Mouse (Mus musculus) spleen, embryonic (tissue): ENCODE measurements at regions not wholly inside any gene's neighbourhood (a gene's known extent, or its start where the extent isn't known, plus 50 kb on each side); places are given as distances from the start of the nearest gene placed in this dataset.

Experiments
- CTCF ChIA-PET: fragments of 350-600 bp; sonication (Branson Sonifier 250); formaldehyde crosslinking; loops from one replicate; lab custom pipeline; 2022; lab: Charles Lee

DNA sequence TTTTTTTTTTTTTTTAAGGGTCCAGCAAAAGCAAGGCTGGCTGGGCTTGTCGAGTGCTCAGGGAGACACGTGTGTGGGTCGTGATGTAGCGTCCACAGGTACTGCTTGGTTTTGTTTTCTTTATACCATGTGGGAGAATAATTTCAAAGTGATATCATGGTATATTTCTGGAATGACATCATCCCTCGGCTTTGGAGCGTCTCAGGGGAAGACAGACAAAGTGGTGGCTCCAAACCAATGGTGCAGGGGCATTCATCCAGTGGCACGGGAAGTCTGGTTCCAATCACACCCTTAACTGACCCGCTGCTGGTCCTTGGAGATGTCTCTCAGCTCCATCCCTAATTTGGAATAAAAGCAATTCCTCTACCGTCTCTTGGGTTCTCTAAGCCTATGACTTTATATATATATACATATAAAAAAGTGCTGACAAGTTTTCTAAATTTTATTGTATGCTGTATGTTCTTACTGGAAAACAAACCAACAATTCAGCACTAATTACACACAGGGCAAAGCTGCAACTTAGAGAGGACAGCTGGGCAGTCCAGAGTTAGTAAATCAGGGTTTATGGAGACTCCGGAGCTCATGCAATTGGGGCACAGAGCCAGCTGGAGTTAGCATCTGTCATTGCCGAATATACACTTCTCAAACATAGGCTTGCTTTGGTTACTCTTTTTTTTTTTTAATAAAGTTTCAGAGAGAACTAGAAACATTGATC, 115.3 kb downstream of the Evx1 start:
- CTCF ChIA-PET, result no interaction called here

DNA sequence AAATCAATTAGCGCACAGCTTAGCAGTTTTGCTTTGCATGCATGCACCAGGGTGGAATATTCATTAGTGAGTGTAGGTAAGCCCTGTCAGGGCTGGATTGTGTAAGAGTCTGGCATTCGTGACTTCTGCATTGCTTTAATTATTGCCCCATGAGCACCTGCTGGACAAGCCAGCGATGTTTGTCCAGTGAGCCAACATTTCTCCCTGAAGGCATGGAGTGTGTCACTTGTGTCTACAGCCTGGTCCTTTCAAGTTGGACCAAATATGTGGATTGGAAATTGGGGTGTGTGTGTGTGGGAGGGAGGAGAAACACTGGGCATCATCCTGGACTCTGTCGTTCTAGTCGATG, 115.9 kb downstream of the Evx1 start:
- CTCF ChIA-PET, result no interaction called here

DNA sequence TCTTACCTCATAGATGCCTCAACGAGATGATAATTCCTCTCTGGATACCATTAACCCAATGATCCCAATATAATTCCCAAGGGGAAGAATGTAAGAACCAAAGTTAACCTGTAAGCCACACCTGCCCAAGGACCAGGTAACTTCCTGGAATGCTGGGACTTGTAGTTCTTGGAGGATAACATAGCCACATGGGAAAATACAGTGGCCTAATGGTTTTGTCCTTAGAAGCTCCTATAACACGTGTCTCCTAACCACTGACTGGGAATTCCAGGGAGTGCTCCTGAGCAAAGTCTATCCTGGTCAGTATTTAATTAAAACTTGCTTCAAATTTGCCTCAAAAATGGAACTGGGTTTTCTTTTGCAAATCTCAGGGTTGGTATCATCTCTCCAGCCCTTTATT, 119.9 kb downstream of the Evx1 start:
- CTCF ChIA-PET, result no interaction called here

DNA sequence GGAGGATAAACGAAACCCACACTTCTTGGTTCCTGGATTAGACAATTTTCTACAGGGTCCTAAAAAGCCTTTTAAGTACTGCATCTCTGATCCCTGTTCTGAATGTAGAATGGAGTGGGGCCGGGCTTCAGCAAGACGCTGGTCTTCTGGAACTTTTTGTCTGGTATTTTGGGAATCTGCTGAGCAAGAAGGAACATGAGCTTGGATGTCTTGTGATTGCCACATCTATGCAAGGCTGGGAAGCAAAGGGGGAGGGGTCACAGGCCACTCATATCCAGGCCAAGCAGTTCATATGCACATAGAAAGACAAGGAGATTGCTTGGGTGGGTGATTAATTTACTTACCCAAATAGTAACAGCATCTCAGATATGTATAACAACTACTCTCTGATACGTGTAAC, 121.5 kb downstream of the Evx1 start:
- CTCF ChIA-PET, result no interaction called here

DNA sequence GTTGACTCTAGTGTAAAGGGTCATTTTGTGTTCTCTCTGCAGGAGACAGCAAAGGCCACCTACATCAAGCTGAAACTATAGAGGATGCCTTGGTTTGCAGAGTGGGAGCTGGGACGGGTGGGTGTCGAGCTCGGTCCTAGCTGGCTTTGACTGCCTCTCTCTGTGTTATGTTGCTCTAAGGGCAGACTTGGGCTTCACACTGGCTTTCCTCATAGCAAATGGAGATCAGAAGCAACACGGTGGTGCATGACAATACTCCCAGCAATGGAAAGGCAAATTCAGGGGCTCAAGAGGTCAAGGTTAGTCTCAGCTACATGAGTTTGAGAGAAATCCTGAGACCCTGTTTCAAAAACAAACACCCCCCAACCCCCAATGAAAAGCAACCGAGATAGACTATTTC, 122.1 kb downstream of the Evx1 start:
- CTCF ChIA-PET, result no interaction called here

DNA sequence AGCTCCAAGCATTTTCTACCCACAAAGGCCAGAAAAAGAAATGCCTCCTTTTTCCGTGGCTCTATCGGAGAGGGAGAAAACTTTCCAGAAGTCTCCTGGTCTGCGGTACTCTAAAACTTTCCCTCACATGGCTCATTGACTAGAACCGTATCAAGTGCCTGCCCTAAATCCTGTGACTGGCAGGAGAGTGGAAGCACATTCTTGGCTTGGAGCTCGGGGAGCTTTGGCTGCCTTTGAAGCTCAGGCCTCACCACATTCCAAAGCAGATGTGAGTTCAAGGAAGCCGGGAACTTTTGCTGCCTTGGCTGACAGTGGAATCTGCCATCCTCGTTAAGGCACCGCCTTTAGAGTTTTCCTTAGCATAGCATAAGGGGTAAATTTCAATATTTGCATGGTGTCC, 125.1 kb downstream of the Evx1 start:
- CTCF ChIA-PET, result no interaction called here

DNA sequence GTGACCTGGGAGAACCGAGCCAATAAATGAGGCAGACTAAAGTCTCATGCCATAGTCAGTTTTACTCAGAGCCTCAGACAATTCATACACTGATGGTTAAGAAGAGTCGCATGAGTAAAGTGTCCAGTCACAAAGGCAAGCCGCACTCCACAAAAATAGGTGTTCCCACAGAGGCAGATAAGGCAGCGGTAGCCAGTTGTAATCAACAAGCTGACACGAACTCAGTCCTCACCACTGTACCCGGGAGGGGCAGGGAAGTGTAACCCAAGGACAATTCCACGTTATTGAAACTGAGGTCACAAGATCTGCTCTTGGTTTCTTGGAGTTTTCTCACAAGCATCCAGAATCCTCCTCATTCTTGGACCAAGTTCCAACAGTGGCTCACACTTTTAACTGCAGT, 125.9 kb downstream of the Evx1 start:
- CTCF ChIA-PET, result no interaction called here

DNA sequence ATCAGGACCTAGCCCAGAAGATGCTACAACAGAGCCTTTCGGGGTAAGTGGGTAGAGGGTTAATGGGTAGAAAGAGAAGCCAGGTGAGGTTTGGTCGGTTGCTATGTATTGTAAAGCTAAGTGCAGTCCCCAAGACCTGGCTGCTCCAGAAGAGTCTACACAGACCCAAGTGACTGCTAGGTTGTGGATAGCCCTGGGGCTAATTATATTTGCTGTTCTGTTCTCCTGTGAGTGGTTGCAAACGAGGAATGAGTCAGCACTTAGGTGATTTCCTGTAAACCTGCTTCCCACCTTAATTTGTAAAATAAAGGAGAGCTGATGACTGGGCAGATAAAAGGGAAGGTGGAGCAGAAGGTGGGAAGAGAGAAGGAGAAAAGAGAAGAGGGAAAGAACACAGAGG, 126.9 kb downstream of the Evx1 start:
- CTCF ChIA-PET, result no interaction called here

DNA sequence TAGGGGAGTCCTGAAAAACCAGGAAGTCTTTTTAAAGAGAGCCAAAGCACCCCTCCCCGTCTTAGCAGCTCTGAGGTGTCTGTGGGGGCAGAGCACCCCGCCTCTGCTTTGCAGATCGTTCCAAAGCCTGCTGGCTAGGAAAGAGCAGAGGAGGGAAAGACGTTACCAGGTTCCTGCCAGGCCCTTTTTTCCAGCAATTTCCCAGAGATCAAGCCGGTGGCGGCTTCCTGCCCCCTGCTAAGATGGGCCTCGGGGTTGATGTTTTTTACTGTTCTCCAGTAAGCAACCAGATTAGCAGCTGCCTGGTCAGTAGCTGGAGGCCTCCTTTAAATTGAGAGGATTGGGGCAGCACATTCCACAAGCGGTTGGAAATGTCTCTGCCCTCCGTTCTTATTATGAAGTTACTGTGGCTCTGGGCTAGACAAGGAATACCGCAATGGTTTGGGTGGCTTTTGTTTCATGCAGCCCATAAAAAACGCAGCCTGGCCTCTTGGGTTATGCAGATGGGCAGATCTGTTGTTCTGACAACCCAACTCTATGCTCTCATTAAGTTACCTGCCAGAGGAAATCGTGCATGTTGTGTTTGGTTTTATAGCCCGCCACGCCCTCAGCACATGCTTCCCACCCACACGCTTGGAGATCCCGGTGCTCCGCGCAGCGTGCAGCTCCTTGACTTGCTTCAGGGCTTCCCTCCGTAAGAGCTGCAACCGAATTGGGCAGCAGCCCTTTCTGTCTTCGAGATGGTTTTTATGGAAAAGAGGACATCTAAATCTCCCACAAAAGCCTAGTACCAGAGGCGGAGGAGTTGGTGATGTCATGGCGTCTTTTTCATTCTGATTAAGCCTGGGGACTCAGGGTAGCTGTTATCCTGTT, 130.1 kb downstream of the Evx1 start:
- CTCF ChIA-PET, result no interaction called here

DNA sequence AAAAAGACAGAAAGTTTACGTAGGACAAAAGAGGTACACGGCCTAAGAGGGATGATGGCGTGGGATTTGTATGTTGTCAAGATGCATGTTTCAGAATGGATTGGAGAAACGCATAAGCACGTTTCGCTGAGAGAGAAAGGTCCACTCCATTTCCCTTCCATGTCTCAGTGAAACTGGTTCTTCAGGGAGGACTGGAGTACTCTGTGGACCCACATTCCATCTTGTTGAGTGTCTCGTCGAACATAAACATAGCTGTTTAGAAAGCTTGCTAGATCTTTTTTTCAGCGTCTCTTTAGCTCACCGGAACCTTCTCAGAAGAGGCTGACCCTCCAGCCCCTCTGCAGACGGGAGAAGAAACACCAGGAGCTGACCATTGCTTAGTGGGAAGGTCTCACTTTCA, 145.5 kb downstream of the Evx1 start:
- CTCF ChIA-PET, result no interaction called here

DNA sequence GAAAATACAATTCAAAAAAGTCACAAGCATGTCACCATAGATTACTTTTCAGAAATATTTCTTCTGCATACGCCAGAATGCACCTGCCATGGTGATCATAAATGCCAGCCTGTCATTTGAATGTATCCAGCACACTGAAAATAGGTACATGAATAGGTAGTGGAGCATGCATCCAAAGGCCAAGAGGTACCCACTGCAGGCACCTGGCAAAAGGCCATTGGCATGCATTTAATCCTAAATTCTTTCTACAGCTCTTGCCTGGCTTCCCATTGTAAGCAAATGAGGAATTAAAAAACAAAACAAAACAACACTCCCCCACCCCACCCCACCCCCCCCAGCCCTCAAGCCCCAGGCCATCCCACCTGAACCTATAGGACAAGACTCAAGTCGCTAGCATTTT, 147.9 kb downstream of the Evx1 start:
- CTCF ChIA-PET, result no interaction called here

DNA sequence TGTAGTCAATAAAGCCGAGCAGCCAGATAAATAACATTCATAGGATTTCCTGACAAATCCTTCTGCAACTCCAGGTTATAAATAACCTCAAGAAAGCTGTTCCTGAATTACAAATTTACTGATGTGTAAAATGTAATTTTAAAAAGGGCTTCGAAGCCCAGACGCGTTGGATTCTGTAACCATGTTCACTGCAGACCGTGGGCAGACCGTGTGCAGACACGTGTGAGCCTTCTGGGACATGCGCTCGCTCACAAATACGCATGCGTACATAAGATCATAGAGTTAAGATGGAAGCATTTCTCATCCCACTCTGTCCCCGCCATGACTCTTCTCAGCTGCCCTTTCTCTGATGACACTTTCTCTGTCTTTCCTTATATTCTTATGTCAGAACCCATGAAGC, 150.1 kb downstream of the Evx1 start:
- CTCF ChIA-PET, result no interaction called here

DNA sequence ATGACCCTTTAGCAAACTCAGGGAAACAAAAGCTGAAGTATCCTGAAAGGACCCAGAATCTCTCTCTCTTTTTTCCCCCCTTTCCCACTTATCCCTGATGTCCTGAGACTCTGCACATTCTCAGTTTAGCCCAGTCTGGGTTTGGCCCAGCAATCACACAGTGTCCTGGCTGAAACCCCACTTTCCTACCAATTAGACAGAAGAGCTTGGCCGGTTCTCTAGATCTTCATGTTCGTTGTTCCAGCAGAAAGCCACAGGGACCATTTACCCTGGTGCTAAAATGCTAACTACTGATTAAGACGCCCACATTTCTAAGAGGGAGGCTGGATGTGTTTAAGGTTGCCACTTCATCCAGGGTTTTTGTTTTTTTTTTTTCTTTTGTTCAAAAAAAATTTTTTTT, 151.3 kb downstream of the Evx1 start:
- CTCF ChIA-PET, result interaction anchor here (0.7 kb wide), 1 partner anchor 124 kb away, joined by 4 read pairs; no protein-coding TSS in a partner anchor

DNA sequence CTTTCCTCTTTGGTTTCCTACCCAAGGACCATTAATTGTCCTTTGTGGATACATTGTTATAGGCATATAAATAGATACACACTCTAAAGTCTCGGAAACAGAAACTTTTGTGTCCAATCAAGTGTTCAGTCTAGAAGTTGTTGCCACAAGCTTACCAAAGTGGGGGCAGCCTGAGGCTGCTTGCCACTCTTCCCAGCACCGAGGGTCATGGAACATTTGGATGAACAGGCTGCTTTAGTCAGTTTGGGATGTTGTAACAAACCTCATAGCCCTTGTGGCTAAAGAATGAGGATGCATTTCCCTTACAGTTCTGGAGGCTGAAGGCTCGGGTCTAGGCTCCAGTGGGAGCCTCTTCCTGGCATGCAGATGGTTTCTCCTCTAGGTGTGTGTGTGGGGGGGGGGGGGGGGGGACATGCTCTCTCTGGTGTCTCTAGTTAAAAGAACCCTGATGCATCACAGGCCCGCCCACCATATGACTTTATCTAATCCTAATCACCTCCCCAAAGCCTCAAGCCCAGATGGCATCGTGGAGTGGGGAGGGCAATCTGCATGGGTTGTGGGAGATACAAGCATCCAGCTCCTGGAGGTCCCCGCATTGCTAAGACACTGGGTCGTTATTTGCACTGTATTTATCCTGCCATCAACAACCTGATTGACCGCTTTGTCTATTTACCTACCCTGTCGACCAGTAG, 152.7 kb downstream of the Evx1 start:
- CTCF ChIA-PET, result no interaction called here

DNA sequence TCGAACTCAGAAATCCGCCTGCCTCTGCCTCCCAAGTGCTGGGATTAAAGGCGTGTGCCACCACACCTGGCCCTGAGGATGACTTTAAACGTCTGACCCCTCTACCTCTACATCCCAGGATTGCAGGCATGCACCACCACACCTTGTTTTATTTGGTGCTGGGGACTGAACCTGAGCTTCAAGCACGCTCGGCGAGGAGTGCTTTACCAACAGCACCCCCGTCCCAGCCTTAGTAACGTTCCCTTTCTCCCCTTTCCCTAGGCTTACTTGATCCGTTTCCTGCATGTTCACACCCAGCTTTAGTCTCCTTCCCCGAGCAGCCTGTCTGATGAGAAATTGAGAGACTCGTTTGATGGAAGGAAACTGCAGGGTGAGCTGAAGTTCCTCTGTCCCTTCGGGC, 157.5 kb downstream of the Evx1 start:
- CTCF ChIA-PET, result no interaction called here

DNA sequence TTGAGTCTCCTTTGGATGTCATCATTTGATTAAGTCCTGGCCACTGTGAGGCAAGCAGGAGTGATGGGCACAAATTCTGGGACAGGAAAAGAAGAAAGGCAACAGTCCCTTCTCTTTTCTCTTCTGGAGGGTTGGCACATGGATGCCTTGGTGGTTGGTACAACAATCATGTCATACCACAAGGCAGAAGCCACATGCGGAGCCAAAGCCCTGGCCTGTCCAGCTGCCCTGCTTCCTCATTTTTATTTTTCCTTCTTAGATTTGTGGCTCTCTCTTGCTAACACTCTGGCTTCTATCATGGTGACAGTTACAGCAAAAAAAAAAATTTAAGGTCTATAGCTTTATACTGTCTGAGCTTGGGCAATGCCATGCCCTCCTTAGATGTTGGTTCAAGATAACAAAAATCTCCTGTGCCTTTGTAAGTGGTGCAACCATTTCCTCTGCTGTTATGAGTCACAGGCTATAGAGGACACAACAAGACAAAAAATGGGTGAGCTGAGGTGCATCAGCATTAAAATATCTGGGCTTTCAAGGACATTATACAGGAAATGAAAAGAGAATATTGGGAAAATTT, 158.2 kb downstream of the Evx1 start:
- CTCF ChIA-PET, result no interaction called here

DNA sequence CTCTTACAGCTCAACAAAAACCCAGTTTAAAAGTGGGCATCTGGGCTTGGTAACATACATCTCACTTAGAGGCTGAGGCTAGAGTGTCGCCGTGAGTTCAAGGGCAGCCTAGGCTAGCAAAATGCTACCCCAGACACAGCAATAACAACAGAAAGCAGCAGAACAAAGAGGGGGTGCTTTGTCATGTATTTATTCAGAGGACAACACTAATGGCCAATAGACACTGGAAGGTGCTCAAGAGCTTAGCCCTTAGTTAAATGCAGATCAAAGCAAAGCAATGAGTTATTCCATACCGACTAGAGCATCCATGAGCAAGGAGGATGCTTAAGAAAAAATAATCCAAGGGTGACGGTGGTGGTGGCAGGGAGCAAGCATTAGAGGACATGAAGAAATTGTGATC, 158.7 kb downstream of the Evx1 start:
- CTCF ChIA-PET, result no interaction called here

DNA sequence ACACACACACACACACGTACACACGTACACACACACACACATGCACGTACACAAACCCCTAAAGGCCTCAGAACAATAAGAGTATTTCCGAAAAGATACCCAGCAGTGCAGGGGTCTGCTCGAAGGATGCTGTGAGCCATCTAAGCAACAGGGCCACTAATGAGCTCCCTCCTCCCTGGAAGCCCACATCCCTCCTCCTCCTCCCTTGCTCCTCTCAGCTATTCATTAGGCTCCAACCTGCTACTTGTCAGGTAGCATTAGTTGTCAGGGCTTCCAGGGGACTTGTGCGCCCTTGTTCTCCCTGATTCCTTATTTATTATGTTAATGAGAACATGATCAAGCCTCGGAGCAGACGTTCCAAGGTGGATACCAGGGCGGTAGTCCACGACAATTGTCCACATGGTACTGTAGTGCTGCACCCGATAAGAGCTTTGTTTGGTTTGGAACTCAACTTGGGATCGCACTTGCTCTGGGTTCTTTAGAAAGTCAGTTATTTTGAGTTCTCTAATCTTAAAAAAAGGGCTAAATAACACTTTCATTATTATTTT, 159.8 kb downstream of the Evx1 start:
- CTCF ChIA-PET, result interaction anchor here (0.6 kb wide), 1 partner anchor 564 kb away, joined by 4 read pairs; no protein-coding TSS in a partner anchor

DNA sequence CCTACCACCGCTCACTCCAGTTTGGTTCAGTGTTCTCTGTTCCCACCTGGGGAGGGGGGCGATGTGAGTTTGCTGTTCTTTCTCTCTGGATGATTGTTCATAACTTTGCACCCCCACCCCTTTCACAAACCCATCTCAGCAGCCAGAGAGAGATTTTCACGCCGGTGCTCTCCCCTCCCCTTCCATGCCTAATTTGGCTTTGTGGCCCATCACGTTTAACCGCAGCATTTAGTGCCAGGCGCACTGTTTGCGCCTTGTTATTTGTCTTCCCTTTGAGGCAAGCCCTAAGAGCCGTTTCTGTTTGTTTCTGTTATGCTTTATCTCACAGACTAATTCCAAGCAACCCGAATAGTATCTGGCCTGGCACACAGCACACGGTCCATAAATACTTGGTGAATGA, 160.6 kb downstream of the Evx1 start:
- CTCF ChIA-PET, result no interaction called here

DNA sequence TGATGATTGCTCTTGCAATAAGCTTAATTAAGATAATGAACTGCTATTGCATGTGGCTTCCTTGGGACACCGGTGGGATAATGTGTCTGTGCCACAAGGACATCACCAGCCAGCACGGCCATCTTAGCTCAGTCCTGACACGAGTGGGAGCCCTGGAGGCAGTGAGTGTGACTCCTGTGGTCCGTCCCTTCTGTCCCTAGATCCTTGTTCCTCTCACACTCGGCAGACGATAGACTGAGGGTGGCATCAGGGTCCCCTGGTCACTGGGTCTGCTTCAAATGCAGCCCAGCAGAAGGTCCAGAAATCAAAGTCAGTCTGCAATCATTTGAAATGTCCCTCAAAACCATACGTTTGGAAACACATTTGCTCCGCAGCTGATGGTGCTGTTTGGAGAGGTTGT, 162.4 kb downstream of the Evx1 start:
- CTCF ChIA-PET, result no interaction called here

DNA sequence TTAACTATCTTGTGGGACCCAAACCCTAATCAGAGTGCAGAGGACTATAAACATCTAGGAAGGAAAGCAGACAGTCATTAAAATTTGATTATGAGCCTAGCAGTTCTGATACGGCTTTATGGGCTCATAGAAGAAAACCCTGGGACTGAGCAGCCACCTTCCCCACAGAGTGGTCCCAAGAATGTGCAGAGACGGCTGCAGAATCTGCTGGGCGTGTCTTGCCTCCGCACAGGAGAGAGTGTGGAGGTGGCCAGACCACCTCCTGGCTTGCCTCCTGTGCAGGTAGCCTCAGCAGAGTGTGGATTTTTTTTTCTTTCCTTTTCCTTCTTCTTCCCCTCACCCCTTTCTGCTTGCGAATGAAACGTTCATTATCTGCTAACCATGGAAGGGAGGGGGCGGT, 163.3 kb downstream of the Hibadh start:
- CTCF ChIA-PET, result interaction anchor here (0.5 kb wide), 1 partner anchor 252 kb away, joined by 3 read pairs; no protein-coding TSS in a partner anchor

DNA sequence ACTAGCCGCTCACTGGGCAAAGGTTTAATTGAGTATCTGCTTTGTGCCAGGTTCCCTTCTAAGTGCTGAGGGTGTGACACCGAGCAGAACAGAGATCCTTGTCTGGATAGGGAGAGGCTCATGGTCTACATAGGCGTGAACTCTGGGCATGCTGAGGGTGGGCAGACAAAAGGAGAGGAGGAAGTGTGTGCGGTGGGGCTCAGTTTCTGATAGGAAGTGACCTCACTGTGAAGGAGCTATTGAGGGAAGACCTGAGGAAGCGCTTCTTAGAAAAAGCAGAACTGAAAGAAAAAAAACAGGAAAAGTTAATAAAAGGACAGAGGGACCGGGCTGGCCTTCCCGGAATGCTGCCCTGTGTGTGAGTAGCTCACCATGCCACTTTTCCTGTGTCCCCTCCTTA, 162.8 kb downstream of the Hibadh start:
- CTCF ChIA-PET, result no interaction called here
